Mouse (Mus musculus) neural tube, embryonic 14.5 days (tissue): Measurements from ENCODE around the gene Rabepk. TPM values are rescaled to one million over a fixed set of nuclear protein-coding genes. Genes with fewer than 3 reads are reported as not detected.
A peak's percentile ranks its signal among the peaks of the same experiment; 100 is the strongest.
"Not testable (repeated sequence)": the region's sequence is repeated elsewhere in the genome, so short reads cannot be mapped to it uniquely, and the experiment has no call there.

Experiments used
- ATAC-seq: fragments of 200-750 bp; cut with Nextera tagmentation; 2 replicates; pipeline ENCODE4 v1.8.0; 2017; ENCODE audit warnings: low read depth, mild to moderate bottlenecking, moderate TSS enrichment, moderate library complexity
- H3K27ac ChIP-seq: fragments of 300-500 bp; sonication (generic); 2 replicates; pipeline ENCODE4 v1.5.1; 2014; ENCODE audit warnings: low read depth, mild to moderate bottlenecking, control low read depth, low read length, moderate library complexity, mixed read lengths
- H3K27me3 ChIP-seq: fragments of 300-500 bp; sonication (generic); 2 replicates; pipeline ENCODE4 v1.6.1; 2014; ENCODE audit warnings: low read length; ENCODE audit not compliant: control insufficient read depth, insufficient read depth
- H3K36me3 ChIP-seq: fragments of 300-500 bp; sonication (generic); 2 replicates; pipeline ENCODE4 v1.6.1; 2014; ENCODE audit warnings: low read length, mixed read lengths; ENCODE audit not compliant: control insufficient read depth, insufficient read depth
- H3K4me1 ChIP-seq: fragments of 300-500 bp; sonication (generic); 2 replicates; pipeline ENCODE4 v1.6.1; 2014; ENCODE audit warnings: low read length; ENCODE audit not compliant: control insufficient read depth, insufficient read depth
- H3K4me2 ChIP-seq: fragments of 300-500 bp; sonication (generic); 2 replicates; pipeline ENCODE4 v1.6.1; 2014; ENCODE audit warnings: mild to moderate bottlenecking, low read depth, low read length, control low read depth
- H3K4me3 ChIP-seq: fragments of 300-500 bp; sonication (generic); 2 replicates; pipeline ENCODE4 v1.5.1; 2014; ENCODE audit warnings: low read depth, low read length, control low read depth, mixed read lengths
- H3K9ac ChIP-seq: fragments of 300-500 bp; sonication (generic); replicated peaks from 2 replicates; pipeline ENCODE4 v1.6.1; 2014; ENCODE audit warnings: low read depth, mild to moderate bottlenecking, control low read depth, low read length, mixed read lengths
- H3K9me3 ChIP-seq: fragments of 300-500 bp; sonication (generic); 2 replicates; pipeline ENCODE4 v1.6.1; 2016; ENCODE audit warnings: low read length; ENCODE audit not compliant: control insufficient read depth
- WGBS: fragments of 180-500 bp; shearing (Covaris S2); extraction: QIAGEN DNeasy Blood & Tissue Kit; methylation state at CpG from one replicate; pipeline ENCODE4 v1.1.7; 2014; 5-methylcytosine and 5-hydroxymethylcytosine counted together
- polyA plus RNA-seq: library from polyadenylated mRNA; unstranded; fragments of >200 nt; fragmentation: Nextera tagmentation; extraction: Ambion mirVana; gene quantifications from 2 replicates; pipeline ENCODE4 v1.2.1, GENCODE M21; 2014

The Rabepk gene
- polyA plus RNA-seq, 1 experiment from 2014 or later = 29.1 TPM

DNA sequence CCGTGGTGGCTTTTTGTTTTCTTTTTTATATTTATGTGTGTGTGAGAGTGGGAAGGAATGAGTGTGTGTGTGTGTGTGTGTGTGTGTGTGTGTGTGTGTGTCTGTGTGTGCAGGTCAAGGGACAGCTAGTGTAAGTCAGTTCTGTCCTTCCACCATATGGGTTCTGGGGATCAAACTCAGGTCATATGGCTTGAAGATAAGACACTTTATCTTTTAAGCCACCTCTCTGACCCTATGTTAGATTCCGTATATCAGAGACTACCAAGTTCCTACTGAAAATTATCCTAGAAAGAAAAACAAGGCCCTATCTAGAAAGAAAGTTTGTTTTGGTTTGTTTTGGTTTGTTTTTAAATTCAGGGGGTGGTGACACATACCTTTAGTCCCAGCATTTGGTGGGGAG is 37.5 kb downstream of the Rabepk start:
- no peaks in the 10 kb centered on the region for H3K9me3 ChIP-seq
- no peak for ATAC-seq
- no peaks in the 10 kb centered on the region for H3K4me1 ChIP-seq
- H3K27me3 ChIP-seq = no peaks in the 10 kb centered on the region
- no peaks in the 10 kb centered on the region for H3K36me3 ChIP-seq
- H3K4me2 ChIP-seq = no peak overlapping the region
- no peak overlapping the region for H3K27ac ChIP-seq
- 98% methylated on average over 2 of the region's 2 CpGs for WGBS
- H3K4me3 ChIP-seq = no peak overlapping the region
- no peak overlapping the region for H3K9ac ChIP-seq

DNA sequence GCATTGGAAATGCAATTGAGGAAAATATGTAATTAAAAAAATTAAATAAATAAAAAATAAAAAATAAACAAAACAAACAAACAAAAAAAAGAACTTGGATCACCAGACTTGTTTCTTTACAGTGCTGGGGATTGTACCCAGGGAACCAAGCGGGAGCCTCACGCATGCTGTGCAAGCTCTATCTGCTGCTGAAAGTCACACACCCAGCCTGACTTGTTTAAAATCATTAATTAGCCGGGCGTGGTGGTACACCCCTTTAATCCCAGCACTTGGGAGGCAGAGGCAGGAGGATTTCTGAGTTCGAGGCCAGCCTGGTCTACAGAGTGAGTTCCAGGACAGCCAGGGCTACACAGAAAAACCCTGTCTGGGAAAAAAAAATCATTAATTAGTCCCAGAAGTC is 38.4 kb downstream of the Rabepk start:
- H3K36me3 ChIP-seq, ATAC-seq, H3K27me3 ChIP-seq, H3K9ac ChIP-seq, H3K27ac ChIP-seq, H3K4me1 ChIP-seq, H3K4me2 ChIP-seq, H3K4me3 ChIP-seq, H3K9me3 ChIP-seq: not testable (repeated sequence)
- 88% methylated on average over 5 of the region's 5 CpGs for WGBS

DNA sequence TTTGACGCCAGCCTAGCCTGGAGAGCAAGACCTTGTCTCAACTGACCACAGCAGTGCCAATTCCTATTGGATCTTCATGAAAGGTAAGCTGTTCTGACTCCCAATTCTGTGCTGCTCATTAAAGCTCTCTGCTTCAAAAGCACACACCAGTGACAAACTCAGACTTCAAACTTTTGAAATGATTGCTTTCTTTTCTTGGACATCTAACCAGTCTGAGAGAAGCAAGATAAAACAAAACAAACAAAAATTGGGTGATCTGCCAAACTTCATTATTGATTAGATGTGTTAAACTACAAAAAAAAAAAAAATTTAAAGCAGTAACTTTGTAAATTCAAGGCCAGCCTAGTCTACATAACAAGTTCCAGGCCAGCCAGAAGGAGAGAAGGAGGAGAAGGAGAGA is 42.4 kb downstream of the Rabepk start:
- no peak overlapping the region for H3K27ac ChIP-seq
- peaks cover 5% of the 10 kb centered on the region for H3K4me1 ChIP-seq
- no peaks in the 10 kb centered on the region for H3K36me3 ChIP-seq
- H3K4me3 ChIP-seq = no peak overlapping the region
- no peaks in the 10 kb centered on the region for H3K27me3 ChIP-seq
- 83% methylated on average over 1 of the region's 1 CpGs for WGBS
- no peaks in the 10 kb centered on the region for H3K9me3 ChIP-seq
- no peak overlapping the region for H3K4me2 ChIP-seq
- no peak overlapping the region for H3K9ac ChIP-seq
- ATAC-seq = no peak

DNA sequence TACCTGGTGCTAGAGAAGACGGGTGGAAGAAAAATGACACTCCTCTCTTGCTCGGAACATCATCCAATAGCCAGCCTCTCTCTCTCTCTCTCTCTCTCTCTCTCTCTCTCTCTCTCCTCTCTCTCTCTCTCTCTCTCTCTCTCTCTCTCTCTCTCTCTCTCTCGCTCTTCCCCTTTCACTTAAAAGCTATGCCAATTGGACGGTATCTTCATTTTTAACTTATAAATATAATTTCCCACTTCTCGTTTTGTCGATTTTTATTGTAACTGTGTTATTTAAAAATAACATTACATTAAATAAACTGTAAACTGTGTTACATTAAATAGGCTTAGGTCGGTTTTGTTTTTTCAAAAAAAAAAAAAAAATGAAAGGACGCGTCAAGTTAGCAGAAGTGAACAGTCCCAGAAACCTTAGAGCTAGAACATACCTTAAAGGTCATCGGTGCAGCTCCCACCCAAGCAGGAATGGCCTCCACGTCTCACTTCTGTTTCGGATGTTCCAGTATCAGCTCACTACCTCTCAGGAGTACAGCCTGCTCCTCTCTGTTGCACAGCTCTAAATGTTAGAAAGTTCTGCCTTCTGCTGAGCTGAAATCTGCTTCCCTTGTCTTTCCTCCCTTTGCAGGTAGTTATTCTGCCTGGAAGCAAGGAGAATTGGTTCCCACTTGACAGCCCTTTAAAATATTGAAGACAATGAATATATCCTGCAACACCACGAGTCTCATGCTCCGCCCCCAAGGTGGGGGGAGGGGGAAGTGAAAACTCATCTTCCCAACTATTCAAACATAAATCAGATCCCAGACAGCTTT is 45.0 kb downstream of the Rabepk start, which contains the start of gene Gapvd1:
Gapvd1 (minus strand) TSS at position 682 of the 808 bp plus-strand sequence.
- Histone ChIP-seq H3K4me1 (peaks cover 13% of the 10 kb centered on the region), H3K27me3 (no peaks in the 10 kb centered on the region), H3K27ac (peak within 1 kb of the TSS; percentile 94), H3K36me3 (no peaks in the 10 kb centered on the region), H3K4me3 (peak within 1 kb of the TSS; percentile 91), H3K9me3 (no peaks in the 10 kb centered on the region), H3K4me2 (peak within 1 kb of the TSS; percentile 54), H3K9ac (peak within 1 kb of the TSS; percentile 96)
- no peak for ATAC-seq
- 3% methylated on average over 14 of the region's 14 CpGs for WGBS

DNA sequence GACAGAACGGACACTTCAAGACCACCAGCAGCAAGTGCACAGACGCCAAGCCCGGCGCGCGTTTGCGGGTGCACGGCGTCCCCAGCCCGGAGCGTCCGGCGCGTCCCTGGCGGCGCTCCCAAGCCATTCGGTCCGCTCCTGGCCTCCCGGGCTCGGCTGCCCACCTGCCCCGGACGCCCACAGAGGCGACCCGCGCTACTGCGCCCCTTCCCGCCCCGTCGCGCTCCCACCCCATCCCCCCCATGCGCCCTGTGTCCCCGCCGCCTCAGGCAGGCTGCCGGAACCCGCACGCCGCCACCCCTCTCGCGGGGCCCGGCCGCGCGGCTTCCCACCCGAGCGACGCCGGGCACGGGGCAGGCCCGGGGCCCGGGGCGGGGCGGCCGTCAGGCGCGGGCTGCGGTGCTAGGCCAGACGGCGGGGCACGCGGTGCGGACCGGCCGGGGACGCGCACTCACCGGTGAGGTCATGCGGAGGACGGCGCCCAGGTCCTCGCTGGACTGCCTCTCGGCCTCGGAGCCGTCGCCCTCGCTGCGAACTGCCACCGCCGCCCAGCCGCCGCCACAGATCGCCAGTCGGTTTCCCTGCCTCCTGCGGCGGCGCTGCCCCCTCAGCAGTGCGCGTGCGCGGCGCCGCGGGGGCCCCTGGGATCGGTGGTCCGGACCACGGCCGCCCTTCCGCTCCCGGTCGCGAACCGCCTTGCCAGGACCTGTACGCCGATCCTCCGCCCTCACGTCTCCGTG is 45.7 kb downstream of the Rabepk start:
- H3K9me3 ChIP-seq = no peaks in the 10 kb centered on the region
- peaks cover 13% of the 10 kb centered on the region for H3K4me1 ChIP-seq
- H3K27me3 ChIP-seq = no peaks in the 10 kb centered on the region
- H3K27ac ChIP-seq = peak overlapping the region; percentile 94
- peak; percentile 95 for ATAC-seq
- no peaks in the 10 kb centered on the region for H3K36me3 ChIP-seq
- peak overlapping the region; percentile 96 for H3K9ac ChIP-seq
- H3K4me2 ChIP-seq = peak overlapping the region; percentile 54
- WGBS = 1% methylated on average over 90 of the region's 106 CpGs
- peak overlapping the region; percentile 91 for H3K4me3 ChIP-seq

DNA sequence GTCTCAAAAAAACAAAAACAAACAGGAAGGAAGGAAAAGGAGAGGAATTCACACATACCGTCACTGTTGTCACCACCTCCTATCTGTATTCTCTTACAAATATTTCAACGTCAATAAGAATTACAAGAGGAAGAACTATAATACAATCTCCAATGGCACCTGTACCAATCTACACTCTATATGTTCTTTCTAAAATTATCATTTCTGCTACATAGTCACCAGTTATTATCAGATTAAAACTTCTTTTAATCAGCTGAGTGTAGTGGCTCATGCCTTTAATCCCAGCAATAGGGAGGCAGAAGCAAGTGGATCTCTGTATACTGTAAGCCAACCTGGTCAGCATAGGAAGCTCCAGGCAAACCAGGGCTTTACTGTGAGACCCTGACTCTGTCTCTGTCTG is 49.5 kb downstream of the Rabepk start:
- Histone ChIP-seq H3K4me2 (no peak overlapping the region), H3K9me3 (no peaks in the 10 kb centered on the region), H3K27ac (no peak overlapping the region), H3K9ac (no peak overlapping the region), H3K4me1 (peaks cover 13% of the 10 kb centered on the region), H3K36me3 (no peaks in the 10 kb centered on the region), H3K4me3 (no peak overlapping the region), H3K27me3 (no peaks in the 10 kb centered on the region)
- WGBS = 94% methylated on average over 2 of the region's 2 CpGs
- ATAC-seq = no peak

DNA sequence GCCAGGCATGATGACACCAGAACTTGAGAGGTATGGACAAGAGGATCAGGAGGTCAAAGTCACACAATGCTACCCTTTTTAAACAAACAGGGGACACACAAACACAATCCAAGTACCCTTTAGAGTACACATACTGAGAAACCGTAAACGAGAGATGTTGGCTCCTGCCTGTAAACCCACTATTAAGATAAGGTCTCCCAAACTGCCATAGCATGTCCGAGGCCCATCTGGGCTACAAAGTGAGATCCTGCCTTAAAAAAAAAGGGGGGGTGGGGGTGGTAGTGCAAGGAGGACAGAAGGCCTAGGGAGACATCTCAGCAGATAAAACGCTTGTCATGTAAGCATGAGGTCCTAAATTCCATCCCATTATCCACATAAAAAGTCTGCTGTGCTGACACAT is 51.2 kb downstream of the Rabepk start:
- no peak overlapping the region for H3K9ac ChIP-seq
- H3K4me1 ChIP-seq = peaks cover 13% of the 10 kb centered on the region
- no peaks in the 10 kb centered on the region for H3K9me3 ChIP-seq
- ATAC-seq = no peak
- no peaks in the 10 kb centered on the region for H3K36me3 ChIP-seq
- WGBS = 98% methylated on average over 4 of the region's 4 CpGs
- H3K27ac ChIP-seq = no peak overlapping the region
- no peak overlapping the region for H3K4me2 ChIP-seq
- no peak overlapping the region for H3K4me3 ChIP-seq
- no peaks in the 10 kb centered on the region for H3K27me3 ChIP-seq

DNA sequence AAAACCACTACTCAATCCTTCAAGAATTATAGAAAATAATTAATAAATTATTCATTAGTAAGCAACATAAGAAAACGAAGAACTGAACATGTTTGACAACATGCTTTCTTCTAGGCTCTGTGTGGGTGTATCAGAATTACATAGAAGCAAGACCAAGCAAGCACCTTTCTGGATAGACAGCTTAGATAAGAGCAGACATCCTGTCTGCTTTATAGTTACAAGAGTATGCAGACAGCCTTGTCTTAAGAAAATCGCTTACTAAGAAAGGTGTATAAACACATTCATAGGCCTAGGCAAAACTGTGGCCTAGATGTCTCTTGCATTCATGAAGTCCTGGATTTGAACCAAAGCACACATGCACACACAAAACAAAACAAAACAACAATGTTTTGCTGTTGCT is 54.0 kb downstream of the Rabepk start:
- no peaks in the 10 kb centered on the region for H3K4me1 ChIP-seq
- WGBS = 94% methylated on average over 2 of the region's 2 CpGs
- H3K4me3 ChIP-seq = no peak overlapping the region
- no peaks in the 10 kb centered on the region for H3K27me3 ChIP-seq
- H3K9me3 ChIP-seq = no peaks in the 10 kb centered on the region
- H3K36me3 ChIP-seq = 0 out of 2 replicates have a peak, but pooled peaks cover 3% of the 10 kb centered on the region
- no peak overlapping the region for H3K9ac ChIP-seq
- no peak overlapping the region for H3K4me2 ChIP-seq
- H3K27ac ChIP-seq = no peak overlapping the region
- no peak for ATAC-seq

DNA sequence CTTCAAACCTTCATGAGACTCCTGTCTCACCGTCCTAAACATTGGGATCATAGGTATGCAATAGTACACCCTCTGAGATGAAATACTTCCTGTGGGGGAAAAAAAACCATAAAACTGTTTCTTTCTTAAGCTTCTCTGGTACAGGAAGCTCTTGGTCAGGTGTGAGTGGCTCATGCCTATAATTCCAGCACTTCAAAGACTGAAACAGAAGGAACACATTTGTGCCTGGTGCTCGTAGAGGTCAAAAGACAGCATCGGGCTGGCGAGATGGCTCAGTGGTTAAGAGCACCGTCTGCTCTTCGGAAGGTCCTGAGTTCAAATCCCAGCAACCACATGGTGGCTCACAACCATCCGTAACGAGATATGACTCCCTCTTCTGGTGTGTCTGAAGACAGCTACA is 55.2 kb downstream of the Rabepk start:
- ATAC-seq = no peak
- Histone ChIP-seq H3K4me1 (no peaks in the 10 kb centered on the region), H3K27me3 (no peaks in the 10 kb centered on the region), H3K4me3 (no peak overlapping the region), H3K9me3 (no peaks in the 10 kb centered on the region), H3K27ac (no peak overlapping the region), H3K9ac (no peak overlapping the region), H3K4me2 (no peak overlapping the region), H3K36me3 (0 out of 2 replicates have a peak, but pooled peaks cover 3% of the 10 kb centered on the region)
- WGBS = 92% methylated on average over 8 of the region's 8 CpGs
